Mouse (Mus musculus) testis, adult 2 months (tissue): ENCODE results near the gene Copz2. TPM values are rescaled to one million over a fixed set of nuclear protein-coding genes. Genes with fewer than 3 reads are reported as not detected.
A peak's percentile ranks its signal among the peaks of the same experiment; 100 is the strongest.

Experiments
- H3K27ac ChIP-seq: fragments of 200-500 bp; 2 replicates; pipeline ENCODE4 v1.5.1; 2012; ENCODE audit warnings: low read depth, low read length; ENCODE audit not compliant: control insufficient read depth, insufficient read depth
- H3K27me3 ChIP-seq: fragments of 200-500 bp; 2 replicates; pipeline ENCODE4 v1.6.1; 2012; ENCODE audit warnings: mild to moderate bottlenecking, low read length, moderate library complexity; ENCODE audit not compliant: control insufficient read depth, insufficient read depth
- H3K36me3 ChIP-seq: fragments of 200-500 bp; 2 replicates; pipeline ENCODE4 v1.6.1; 2012; ENCODE audit warnings: mild to moderate bottlenecking, low read length; ENCODE audit not compliant: control insufficient read depth, insufficient read depth
- H3K4me1 ChIP-seq: fragments of 200-500 bp; 2 replicates; pipeline ENCODE4 v1.6.1; 2012; ENCODE audit warnings: low read length; ENCODE audit not compliant: control insufficient read depth, insufficient read depth
- H3K4me3 ChIP-seq: fragments of 200-500 bp; 2 replicates; pipeline ENCODE4 v1.5.1; 2012; ENCODE audit warnings: low read depth, mild to moderate bottlenecking, low read length, moderate library complexity, mixed read lengths; ENCODE audit not compliant: control insufficient read depth
- CTCF ChIP-seq: fragments of 200-500 bp; IDR thresholded peaks from 2 replicates; pipeline ENCODE4 v1.5.1; 2012; ENCODE audit warnings: low read depth, mild to moderate bottlenecking, inconsistent platforms, low read length, moderate library complexity; ENCODE audit not compliant: control insufficient read depth, insufficient read depth, insufficient replicate concordance
- POLR2A ChIP-seq: fragments of 200-500 bp; IDR thresholded peaks from 2 replicates; pipeline ENCODE4 v1.6.1; 2012; ENCODE audit warnings: low read depth, mild to moderate bottlenecking, inconsistent platforms, low read length, moderate library complexity; ENCODE audit not compliant: control insufficient read depth
- polyA plus RNA-seq: library from polyadenylated mRNA; depleted of rRNA; stranded (reverse); fragments of >200 nt; gene quantifications from 2 replicates; pipeline ENCODE4 v1.2.3, GENCODE M21; 2012

Copz2 gene
- polyA plus RNA-seq, 1 experiment, result 5.3 TPM

GRCm38 (mm10) chr11:96876300-96877040, 26.8 kb downstream of the Copz2 start:
- Histone ChIP-seq H3K4me1 (peaks cover 29% of the 10 kb centered on the region), H3K4me3 (no peak overlapping the region)
- no peak for TF ChIP-seq POLR2A
- TF ChIP-seq CTCF, result no peak

DNA sequence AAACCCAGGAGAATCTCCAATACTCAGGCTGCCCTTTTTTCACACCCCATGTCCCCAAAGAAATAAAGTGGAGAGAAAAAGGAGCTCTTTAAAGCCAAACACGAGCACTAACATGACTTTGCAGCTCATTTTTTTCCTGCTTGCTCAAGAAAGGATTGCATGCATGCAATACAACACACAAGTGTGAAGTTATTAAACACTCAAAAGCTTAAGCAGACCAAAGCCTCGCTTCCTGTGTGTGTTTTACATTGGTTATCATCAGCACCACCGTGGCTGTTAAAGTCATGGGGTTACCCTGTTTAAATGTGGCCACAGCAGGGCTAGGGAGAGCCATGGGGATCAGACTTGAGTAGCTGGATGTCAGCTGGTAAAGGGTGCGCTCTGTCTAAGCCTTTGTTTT, 27.4 kb downstream of the Copz2 start:
- Histone ChIP-seq H3K4me1 (peaks cover 29% of the 10 kb centered on the region), H3K36me3 (no peaks in the 10 kb centered on the region), H3K27me3 (no peaks in the 10 kb centered on the region), H3K4me3 (no peak overlapping the region), H3K27ac (no peak overlapping the region)
- TF ChIP-seq CTCF, result no peak
- no peak for TF ChIP-seq POLR2A

More at GRCm38 (mm10) chr11:96876300-96877040, 26.8 kb downstream of the Copz2 start:
- Histone ChIP-seq H3K27me3 (no peaks in the 10 kb centered on the region), H3K27ac (0 out of 2 replicates have a peak overlapping the region, but pooled peaks have one; percentile 1), H3K36me3 (no peaks in the 10 kb centered on the region)

DNA sequence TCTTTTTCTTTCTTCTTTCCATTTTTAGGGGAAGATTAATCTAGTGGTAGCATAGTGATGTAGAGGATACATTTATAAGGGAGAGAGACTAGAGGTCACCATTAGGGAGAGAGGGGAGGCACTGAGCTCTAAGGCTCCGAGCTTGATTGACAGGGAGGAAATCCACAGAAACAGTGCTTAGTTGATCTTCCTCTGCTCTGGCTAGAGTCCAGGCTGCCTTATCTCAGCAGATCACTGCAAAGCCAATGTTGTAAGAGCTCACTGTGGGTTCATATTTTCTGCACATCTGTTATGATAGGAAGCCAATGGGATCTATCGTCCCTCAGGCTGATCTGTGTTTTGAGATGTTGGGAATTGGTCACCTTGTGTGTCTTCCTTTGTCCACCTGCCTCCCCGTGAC, 29.0 kb downstream of the Copz2 start:
- no peaks in the 10 kb centered on the region for H3K27me3 ChIP-seq
- peaks cover 19% of the 10 kb centered on the region for H3K4me1 ChIP-seq
- no peak overlapping the region for H3K4me3 ChIP-seq
- H3K27ac ChIP-seq, result no peak overlapping the region
- H3K36me3 ChIP-seq, result no peaks in the 10 kb centered on the region
- no peak for TF ChIP-seq POLR2A
- no peak for TF ChIP-seq CTCF

DNA sequence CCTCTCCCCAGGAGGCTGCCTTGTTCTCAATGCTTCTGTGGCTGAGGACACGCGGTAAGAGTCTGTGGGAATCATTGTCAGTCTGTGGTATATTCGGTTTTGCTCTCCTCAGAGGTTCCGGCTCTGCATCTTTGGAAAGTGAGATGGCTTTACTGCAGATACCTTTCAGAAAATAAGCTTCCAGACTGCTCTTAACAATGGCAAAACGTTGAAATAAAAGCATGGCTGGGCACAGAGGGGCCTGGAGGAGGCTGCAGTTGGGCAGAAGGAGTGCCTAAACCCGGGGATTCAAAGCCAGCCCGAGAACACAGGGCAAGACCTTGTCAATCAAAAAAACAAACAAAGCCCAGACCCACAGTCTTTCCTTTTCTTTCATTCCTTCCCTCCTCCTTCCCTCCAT, 29.7 kb downstream of the Copz2 start:
- TF ChIP-seq POLR2A (no peak), CTCF (no peak)
- H3K27ac ChIP-seq, result no peak overlapping the region
- peaks cover 17% of the 10 kb centered on the region for H3K4me1 ChIP-seq
- H3K36me3 ChIP-seq, result no peaks in the 10 kb centered on the region
- H3K4me3 ChIP-seq, result no peak overlapping the region
- no peaks in the 10 kb centered on the region for H3K27me3 ChIP-seq

DNA sequence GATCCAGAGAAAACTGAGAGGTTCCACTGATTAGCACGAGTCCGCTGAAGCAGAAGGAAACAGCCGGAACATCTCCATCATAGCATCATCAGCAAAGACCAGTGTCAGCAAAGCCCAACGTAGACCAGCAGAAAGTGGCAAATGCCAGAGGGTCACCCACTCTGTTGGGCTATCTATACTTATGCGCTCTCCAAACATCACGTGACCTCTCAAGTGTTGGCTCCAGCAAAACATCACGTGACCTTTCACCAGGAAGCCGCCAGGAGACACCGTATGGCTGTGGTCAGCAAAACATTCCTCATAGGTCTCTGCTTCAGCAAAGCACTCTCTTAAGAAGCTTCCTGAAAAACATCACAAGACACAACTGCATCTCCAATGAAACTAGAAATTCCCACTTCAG, 30.6 kb downstream of the Copz2 start:
- Histone ChIP-seq H3K36me3 (no peaks in the 10 kb centered on the region), H3K4me3 (no peak overlapping the region), H3K4me1 (peaks cover 14% of the 10 kb centered on the region), H3K27me3 (no peaks in the 10 kb centered on the region), H3K27ac (no peak overlapping the region)
- TF ChIP-seq POLR2A (no peak), CTCF (no peak)

DNA sequence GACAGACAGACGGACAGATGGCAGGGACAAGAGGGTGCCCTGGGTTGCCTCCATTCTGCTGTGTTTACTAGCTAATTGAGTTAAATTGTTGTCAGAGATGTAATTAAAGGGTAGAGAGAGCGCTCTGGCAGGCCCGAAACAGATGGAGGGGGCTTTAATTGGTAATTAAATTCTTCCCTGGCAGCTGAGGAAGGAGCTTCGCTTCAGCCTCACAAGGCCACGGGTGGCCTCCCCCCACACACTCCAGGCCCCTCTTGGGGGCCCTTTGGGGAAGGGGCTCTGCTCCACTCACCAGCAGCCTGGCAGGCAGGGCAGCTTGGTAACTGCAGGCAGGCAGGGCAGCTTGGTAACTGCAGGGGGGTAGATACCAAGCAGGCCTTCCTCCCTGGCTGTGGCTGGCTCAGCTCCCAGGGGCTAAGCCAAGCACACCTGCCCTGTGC, 36.3 kb downstream of the Copz2 start:
- H3K36me3 ChIP-seq, result no peaks in the 10 kb centered on the region
- H3K27ac ChIP-seq, result no peak overlapping the region
- TF ChIP-seq POLR2A, result no peak
- TF ChIP-seq CTCF, result no peak
- no peaks in the 10 kb centered on the region for H3K4me1 ChIP-seq
- no peak overlapping the region for H3K4me3 ChIP-seq
- no peaks in the 10 kb centered on the region for H3K27me3 ChIP-seq

DNA sequence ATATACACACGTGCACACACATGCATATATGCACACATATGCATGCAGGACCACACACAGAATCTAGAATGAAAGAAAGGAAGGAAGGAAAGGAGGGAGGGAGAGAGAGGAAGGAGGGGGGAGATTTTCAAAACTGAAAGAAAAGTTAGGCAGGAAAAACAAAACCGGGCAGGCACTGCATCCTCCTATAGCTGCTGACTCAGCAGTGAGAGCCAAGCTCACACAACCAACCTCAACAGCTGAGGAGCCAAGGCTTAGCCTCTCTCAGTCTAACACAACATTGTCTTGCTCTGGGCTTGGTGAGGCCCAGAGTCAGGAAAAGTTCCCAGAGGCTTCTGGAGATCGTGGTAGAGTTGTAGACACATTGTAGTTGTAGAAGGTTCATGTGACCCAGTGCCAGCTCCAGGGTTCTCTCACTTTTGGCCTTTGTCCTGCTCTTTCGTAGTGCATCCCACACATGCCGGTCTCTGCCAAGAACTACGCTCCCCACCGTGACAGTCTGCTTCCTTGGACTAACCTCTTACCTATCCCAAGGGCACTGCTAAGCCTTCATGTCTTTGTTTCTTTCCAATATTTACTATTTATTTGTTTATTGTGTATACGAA, 37.4 kb downstream of the Copz2 start:
- Histone ChIP-seq H3K4me1 (no peaks in the 10 kb centered on the region), H3K4me3 (no peak overlapping the region), H3K27me3 (no peaks in the 10 kb centered on the region), H3K36me3 (no peaks in the 10 kb centered on the region), H3K27ac (no peak overlapping the region)
- TF ChIP-seq POLR2A (no peak), CTCF (no peak)
